Mouse (Mus musculus) testis, adult 2 months (tissue): ENCODE results near the gene Tnfrsf13c.

Experiments
- CTCF ChIP-seq: fragments of 200-500 bp; IDR thresholded peaks from 2 replicates; pipeline ENCODE4 v1.5.1; 2012; ENCODE audit warnings: low read depth, mild to moderate bottlenecking, inconsistent platforms, low read length, moderate library complexity; ENCODE audit not compliant: control insufficient read depth, insufficient read depth, insufficient replicate concordance
- POLR2A ChIP-seq: fragments of 200-500 bp; IDR thresholded peaks from 2 replicates; pipeline ENCODE4 v1.6.1; 2012; ENCODE audit warnings: low read depth, mild to moderate bottlenecking, inconsistent platforms, low read length, moderate library complexity; ENCODE audit not compliant: control insufficient read depth

GRCm38 (mm10) chr15:82207105-82207459 lies 17.1 kb downstream of the Tnfrsf13c start:
- TF ChIP-seq CTCF (no peak), POLR2A (no peak)
